Mouse (Mus musculus): ENCODE data around the gene Treh. TPM values are rescaled to one million over a fixed set of nuclear protein-coding genes. Genes with fewer than 3 reads are reported as not detected.
A peak's percentile ranks its signal among the peaks of the same experiment; 100 is the strongest.

The Treh gene
- total and polyA plus RNA-seq, 3 experiments: not detected

DNA sequence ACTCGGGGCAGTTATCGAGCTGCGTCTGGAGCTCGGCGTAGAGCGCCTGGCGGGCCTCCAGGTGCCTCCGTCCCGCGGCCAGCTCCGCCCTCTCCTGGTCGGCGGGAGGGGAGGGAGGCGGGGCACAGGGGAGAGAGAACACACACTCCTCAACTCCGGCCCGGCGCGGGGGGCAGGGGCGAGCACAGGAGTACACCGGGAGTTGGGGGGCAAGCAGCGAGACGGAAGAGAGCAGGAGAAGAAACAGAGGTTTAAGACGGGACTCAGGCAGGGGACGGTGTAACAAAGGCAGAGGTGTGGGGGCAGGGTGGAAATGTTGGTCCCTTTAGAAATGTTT, 35.4 kb downstream of the Treh start:
- peak overlapping the region; percentile 21; the same call in 1 of the 2 replicates for H3K4me3 ChIP-seq (ENCODE audit: low read depth, low read length)
- H3K4me1 ChIP-seq (ENCODE audit: insufficient read depth, low read depth, low read length): peaks cover 12% of the 10 kb centered on the region
- no peak for TF ChIP-seq GATA1 (IDR thresholded peaks at IDR 0.05; ENCODE audit: borderline replicate concordance, low read length)
- TF ChIP-seq GATA2 (IDR thresholded peaks at IDR 0.05; ENCODE audit: borderline replicate concordance, low read depth, low read length): no peak
- TF ChIP-seq POLR2AphosphoS5 (IDR thresholded peaks at IDR 0.05; ENCODE audit: insufficient replicate concordance, low read depth, low read length): no peak
- TF ChIP-seq CTCF (IDR thresholded peaks at IDR 0.05; ENCODE audit: low read depth, low read length): no peak
- no peak for TF ChIP-seq TAL1 (conservative IDR thresholded peaks at IDR 0.05; ENCODE audit: low read depth, low read length)
- H3K9me3 ChIP-seq (replicated peaks): no peaks in the 10 kb centered on the region
- H3K36me3 ChIP-seq (replicated peaks): no peaks in the 10 kb centered on the region
- DNase-seq (ENCODE audit: low spot score) (peak; percentile 34), ATAC-seq (ENCODE audit: extremely low read depth, insufficient number of reproducible peaks, low FRiP score, poor library complexity, severe bottlenecking) (no peak)
- peaks cover 76% of the 10 kb centered on the region for H3K27me3 ChIP-seq (ENCODE audit: insufficient read depth, low read length)

DNA sequence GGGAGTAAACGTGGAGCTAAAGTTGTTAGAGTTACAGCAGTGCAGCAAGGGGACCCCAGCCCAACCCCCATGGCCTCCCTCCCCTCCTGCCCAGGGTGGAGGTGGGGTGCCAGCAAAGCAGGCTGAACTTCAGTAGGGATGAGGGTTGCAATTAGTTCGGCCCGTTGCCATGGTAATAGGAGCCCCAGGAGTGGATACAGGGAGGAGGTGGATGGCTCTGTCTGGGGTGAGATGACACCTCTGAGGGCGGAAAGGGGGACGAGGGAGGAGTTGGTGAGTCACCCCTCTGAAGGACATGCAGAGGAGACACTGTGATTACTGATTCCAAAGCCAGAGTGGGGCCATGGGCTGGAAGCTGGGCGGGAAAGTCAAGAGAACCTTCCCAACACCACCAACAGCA, 35.9 kb downstream of the Treh start:
- no peak for ATAC-seq (ENCODE audit: extremely low read depth, insufficient number of reproducible peaks, low FRiP score, poor library complexity, severe bottlenecking)
- no peaks in the 10 kb centered on the region for H3K9me3 ChIP-seq (replicated peaks)
- no peaks in the 10 kb centered on the region for H3K36me3 ChIP-seq (replicated peaks)
- peaks cover 12% of the 10 kb centered on the region for H3K4me1 ChIP-seq (ENCODE audit: insufficient read depth, low read depth, low read length)
- DNase-seq (ENCODE audit: low spot score): no peak
- no peak for TF ChIP-seq POLR2AphosphoS5 (IDR thresholded peaks at IDR 0.05; ENCODE audit: insufficient replicate concordance, low read depth, low read length)
- no peak for TF ChIP-seq GATA2 (IDR thresholded peaks at IDR 0.05; ENCODE audit: borderline replicate concordance, low read depth, low read length)
- H3K4me3 ChIP-seq (ENCODE audit: low read depth, low read length): no peak overlapping the region
- H3K27me3 ChIP-seq (ENCODE audit: insufficient read depth, low read length): peaks cover 74% of the 10 kb centered on the region

DNA sequence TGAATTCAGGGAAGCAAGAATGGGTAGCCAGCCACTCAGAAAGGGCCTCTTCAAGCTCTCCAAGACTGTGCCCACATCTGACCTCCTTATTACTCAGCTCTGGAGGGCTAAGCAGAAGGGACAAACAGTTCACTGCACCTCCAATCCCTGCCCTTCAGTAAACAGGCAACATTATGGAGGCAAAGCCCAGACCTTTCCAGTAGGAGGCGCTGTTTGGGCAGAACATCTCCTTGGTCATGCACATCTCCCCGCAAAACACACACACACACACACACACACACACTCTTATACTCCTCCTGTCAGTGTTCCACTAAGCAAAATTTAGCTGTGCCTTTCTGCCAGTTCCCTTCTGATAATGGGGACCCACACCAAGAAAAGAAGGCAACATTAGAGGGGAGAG, 36.6 kb downstream of the Treh start:
- ATAC-seq (ENCODE audit: extremely low read depth, insufficient number of reproducible peaks, low FRiP score, poor library complexity, severe bottlenecking): no peak
- H3K27me3 ChIP-seq (ENCODE audit: insufficient read depth, low read length): peaks cover 69% of the 10 kb centered on the region
- H3K4me3 ChIP-seq (ENCODE audit: low read depth, low read length): no peak overlapping the region
- DNase-seq (ENCODE audit: low spot score): no peak
- no peaks in the 10 kb centered on the region for H3K36me3 ChIP-seq (replicated peaks)
- no peaks in the 10 kb centered on the region for H3K9me3 ChIP-seq (replicated peaks)
- TF ChIP-seq GATA2 (IDR thresholded peaks at IDR 0.05; ENCODE audit: borderline replicate concordance, low read depth, low read length) (no peak), TAL1 (conservative IDR thresholded peaks at IDR 0.05; ENCODE audit: low read depth, low read length) (no peak), CTCF (IDR thresholded peaks at IDR 0.05; ENCODE audit: low read depth, low read length) (peak; percentile 29; the same call in 1 of the 2 replicates)
- H3K4me1 ChIP-seq (ENCODE audit: insufficient read depth, low read depth, low read length): peaks cover 12% of the 10 kb centered on the region

DNA sequence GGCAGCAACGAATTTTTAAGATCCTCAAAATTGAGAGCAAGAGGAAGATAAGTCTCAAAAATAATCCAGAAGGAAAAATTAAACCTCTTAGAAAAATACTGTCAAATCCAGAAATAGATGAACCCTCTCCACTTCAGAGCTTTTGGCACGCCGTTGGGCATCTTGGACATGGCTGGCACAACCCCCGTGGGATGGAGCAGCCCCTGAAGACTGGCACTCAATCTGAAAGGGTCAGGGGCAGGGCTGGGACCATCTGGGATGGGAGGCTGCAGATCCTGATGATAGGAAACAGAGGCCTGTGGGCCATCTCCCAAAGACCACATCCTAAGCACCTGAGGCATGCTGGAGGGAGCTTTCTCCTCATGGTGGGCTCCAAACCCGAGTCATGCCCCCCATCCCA, 37.2 kb downstream of the Treh start:
- Histone ChIP-seq H3K4me1 (ENCODE audit: insufficient read depth, low read depth, low read length) (peaks cover 12% of the 10 kb centered on the region), H3K9me3 (replicated peaks) (no peaks in the 10 kb centered on the region), H3K4me3 (ENCODE audit: low read depth, low read length) (no peak overlapping the region), H3K36me3 (replicated peaks) (peaks cover 1% of the 10 kb centered on the region), H3K27me3 (ENCODE audit: insufficient read depth, low read length) (peaks cover 68% of the 10 kb centered on the region)
- DNase-seq (ENCODE audit: low spot score) (no peak), ATAC-seq (ENCODE audit: extremely low read depth, insufficient number of reproducible peaks, low FRiP score, poor library complexity, severe bottlenecking) (no peak)
- TF ChIP-seq GATA2 (IDR thresholded peaks at IDR 0.05; ENCODE audit: borderline replicate concordance, low read depth, low read length): no peak

DNA sequence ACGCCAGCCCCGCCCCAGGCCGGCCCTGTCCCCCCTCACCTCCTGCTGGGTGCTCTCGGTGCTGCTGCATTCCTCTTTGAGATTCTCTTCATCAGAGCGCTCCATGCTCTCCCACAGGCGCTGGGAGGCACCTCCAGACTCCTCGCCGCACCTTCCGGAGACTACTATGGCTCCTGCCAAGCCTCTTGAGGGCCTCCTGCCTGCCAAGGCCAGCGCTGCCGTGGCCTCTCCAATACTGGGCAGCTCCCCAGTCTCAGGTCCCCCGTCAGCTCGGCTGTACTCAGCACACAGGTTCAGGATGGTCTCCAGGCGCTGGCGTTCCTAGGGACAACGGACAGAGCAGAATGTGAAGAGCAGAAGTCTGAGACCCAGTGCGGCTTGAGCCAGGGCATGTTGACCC, 38.6 kb downstream of the Treh start:
- H3K4me1 ChIP-seq (ENCODE audit: insufficient read depth, low read depth, low read length): peaks cover 18% of the 10 kb centered on the region
- H3K36me3 ChIP-seq (replicated peaks): peaks cover 7% of the 10 kb centered on the region
- TF ChIP-seq GATA1 (IDR thresholded peaks at IDR 0.05; ENCODE audit: borderline replicate concordance, low read length) (no peak), TAL1 (conservative IDR thresholded peaks at IDR 0.05; ENCODE audit: low read depth, low read length) (no peak), CTCF (IDR thresholded peaks at IDR 0.05; ENCODE audit: low read depth, low read length) (no peak), GATA2 (IDR thresholded peaks at IDR 0.05; ENCODE audit: borderline replicate concordance, low read depth, low read length) (no peak), POLR2AphosphoS5 (IDR thresholded peaks at IDR 0.05; ENCODE audit: insufficient replicate concordance, low read depth, low read length) (no peak)
- DNase-seq (ENCODE audit: low spot score) (no peak), ATAC-seq (ENCODE audit: extremely low read depth, insufficient number of reproducible peaks, low FRiP score, poor library complexity, severe bottlenecking) (no peak)
- H3K27me3 ChIP-seq (ENCODE audit: insufficient read depth, low read length): peaks cover 72% of the 10 kb centered on the region
- H3K4me3 ChIP-seq (ENCODE audit: low read depth, low read length): no peak overlapping the region
- no peaks in the 10 kb centered on the region for H3K9me3 ChIP-seq (replicated peaks)

DNA sequence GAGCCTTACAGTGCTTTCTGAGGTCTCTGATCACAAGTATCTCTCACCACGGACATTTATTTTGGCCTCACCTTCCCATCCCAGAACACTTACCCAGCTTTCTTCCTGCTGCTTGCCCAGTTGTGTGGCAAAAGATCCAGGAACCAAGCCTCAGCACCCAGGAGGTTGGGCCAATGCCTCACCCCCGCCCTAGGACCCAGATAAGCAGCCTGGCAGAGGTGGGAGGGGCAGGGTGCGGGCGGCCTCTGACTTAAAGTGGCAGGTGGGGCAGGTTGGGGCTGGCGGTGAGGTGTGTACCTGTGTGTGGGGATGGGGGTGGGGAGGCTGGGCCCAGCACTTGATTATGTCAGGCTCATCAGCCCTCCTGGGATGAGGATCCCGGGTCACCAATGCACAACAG, 40.0 kb downstream of the Treh start:
- H3K4me1 ChIP-seq (ENCODE audit: insufficient read depth, low read depth, low read length): peaks cover 30% of the 10 kb centered on the region
- H3K36me3 ChIP-seq (replicated peaks): peaks cover 7% of the 10 kb centered on the region
- no peak for TF ChIP-seq GATA1 (IDR thresholded peaks at IDR 0.05; ENCODE audit: borderline replicate concordance, low read length)
- no peak for TF ChIP-seq POLR2AphosphoS5 (IDR thresholded peaks at IDR 0.05; ENCODE audit: insufficient replicate concordance, low read depth, low read length)
- no peak for TF ChIP-seq GATA2 (IDR thresholded peaks at IDR 0.05; ENCODE audit: borderline replicate concordance, low read depth, low read length)
- TF ChIP-seq TAL1 (conservative IDR thresholded peaks at IDR 0.05; ENCODE audit: low read depth, low read length): no peak
- TF ChIP-seq CTCF (IDR thresholded peaks at IDR 0.05; ENCODE audit: low read depth, low read length): no peak
- no peaks in the 10 kb centered on the region for H3K9me3 ChIP-seq (replicated peaks)
- H3K4me3 ChIP-seq (ENCODE audit: low read depth, low read length): no peak overlapping the region
- peaks cover 66% of the 10 kb centered on the region for H3K27me3 ChIP-seq (ENCODE audit: insufficient read depth, low read length)
- ATAC-seq (ENCODE audit: extremely low read depth, insufficient number of reproducible peaks, low FRiP score, poor library complexity, severe bottlenecking): no peak
- no peak for DNase-seq (ENCODE audit: low spot score)

DNA sequence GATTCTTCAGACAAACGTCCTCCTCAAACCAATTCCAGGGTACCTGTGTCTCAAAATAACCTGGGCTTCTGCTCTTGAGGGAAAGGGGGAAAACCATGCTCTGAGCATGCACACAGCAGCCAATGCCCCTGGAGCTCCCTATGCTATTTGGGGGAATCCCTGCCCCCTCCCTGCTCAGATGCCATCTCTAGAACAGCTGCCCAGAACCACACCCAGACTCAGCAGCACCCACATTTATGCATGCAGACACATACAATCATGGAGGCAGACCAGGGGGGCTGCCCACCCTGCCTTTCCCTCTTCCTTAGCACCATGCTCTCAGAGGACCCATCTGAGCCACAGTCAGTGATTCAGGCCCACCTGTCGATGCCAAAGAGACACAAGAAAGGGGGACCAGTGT, 40.5 kb downstream of the Treh start:
- no peak for ATAC-seq (ENCODE audit: extremely low read depth, insufficient number of reproducible peaks, low FRiP score, poor library complexity, severe bottlenecking)
- H3K4me1 ChIP-seq (ENCODE audit: insufficient read depth, low read depth, low read length): peaks cover 30% of the 10 kb centered on the region

More for the DNA sequence above, 40.5 kb downstream of the Treh start:
- Histone ChIP-seq H3K27me3 (ENCODE audit: insufficient read depth, low read length) (peaks cover 65% of the 10 kb centered on the region), H3K4me3 (ENCODE audit: low read depth, low read length) (no peak overlapping the region), H3K9me3 (replicated peaks) (no peaks in the 10 kb centered on the region), H3K36me3 (replicated peaks) (peaks cover 7% of the 10 kb centered on the region)
- TF ChIP-seq CTCF (IDR thresholded peaks at IDR 0.05; ENCODE audit: low read depth, low read length): no peak
- TF ChIP-seq POLR2AphosphoS5 (IDR thresholded peaks at IDR 0.05; ENCODE audit: insufficient replicate concordance, low read depth, low read length): no peak
- no peak for TF ChIP-seq GATA1 (IDR thresholded peaks at IDR 0.05; ENCODE audit: borderline replicate concordance, low read length)
- TF ChIP-seq GATA2 (IDR thresholded peaks at IDR 0.05; ENCODE audit: borderline replicate concordance, low read depth, low read length): no peak
- no peak for TF ChIP-seq TAL1 (conservative IDR thresholded peaks at IDR 0.05; ENCODE audit: low read depth, low read length)
- no peak for DNase-seq (ENCODE audit: low spot score)

Data from G1E (cell line).